Mouse (Mus musculus): ENCODE measurements around the gene Napepld.
"Not testable (repeated sequence)": the region's sequence is repeated elsewhere in the genome, so short reads cannot be mapped to it uniquely, and the experiment has no call there.

Gene Napepld

DNA sequence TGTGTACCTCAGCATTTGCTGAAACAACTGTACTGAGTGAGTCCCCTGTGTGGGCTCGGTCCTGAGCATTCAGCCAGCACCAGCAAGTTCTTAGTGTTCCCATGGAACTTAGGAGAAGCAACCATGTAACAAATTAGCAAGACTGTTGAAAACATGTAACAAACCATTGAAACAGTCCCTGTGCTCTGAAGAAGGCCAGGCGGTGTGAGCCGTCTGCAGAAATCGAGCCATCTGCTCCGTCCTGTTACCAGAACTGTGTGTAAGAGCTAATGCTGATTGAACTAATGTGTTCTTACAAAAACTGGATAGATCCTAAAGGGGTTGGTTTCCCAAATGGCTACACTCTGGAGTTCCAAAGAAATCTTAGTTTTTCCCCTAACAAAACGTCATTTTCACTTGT, 40.3 kb downstream of the Napepld start:
- DNase-seq = no peak

- DNase-seq = peak; percentile 76
Measured at GRCm38 (mm10) chr5:21658623-21659395, 42.4 kb downstream of the Napepld start.

DNA sequence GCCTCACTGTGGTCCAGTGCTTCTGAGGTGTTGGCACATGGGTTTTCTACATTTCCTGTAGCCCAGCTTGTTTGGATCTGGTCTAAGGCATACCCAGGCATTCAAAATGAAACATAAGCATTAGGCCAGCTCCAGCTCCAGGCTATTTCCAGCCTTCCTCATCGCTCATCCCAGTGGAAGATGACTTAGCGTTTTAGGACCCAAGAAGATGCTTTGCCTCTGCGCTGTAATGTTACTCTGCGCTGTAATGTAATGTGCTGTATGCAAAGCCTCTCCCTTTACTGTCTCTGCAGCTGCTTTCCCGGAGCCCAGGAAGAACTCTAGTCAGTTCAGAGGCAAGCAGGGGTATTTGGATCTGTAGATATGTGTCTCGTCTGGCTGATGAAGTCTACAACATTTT, 43.2 kb downstream of the Napepld start:
- DNase-seq = no peak

DNA sequence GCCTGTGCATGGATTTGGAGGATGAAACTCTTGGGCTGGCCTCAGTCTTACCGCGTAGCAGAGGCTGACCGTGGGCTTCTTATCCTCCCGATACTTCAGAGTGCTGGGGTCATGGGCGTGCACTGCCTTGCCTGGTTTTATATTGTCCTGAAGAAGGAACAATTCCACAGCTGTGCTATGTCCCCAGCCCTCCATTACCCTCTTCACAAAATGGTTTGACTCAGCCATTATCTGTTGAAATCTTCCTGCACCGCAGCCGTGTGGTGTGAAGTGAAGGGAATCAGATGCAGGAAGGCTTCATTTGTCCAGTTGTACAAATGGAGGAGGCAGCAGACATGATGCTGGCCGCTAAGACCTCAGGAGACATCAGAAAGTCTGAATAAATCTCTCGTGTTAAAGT, 44.3 kb downstream of the Napepld start:
- DNase-seq = no peak

DNA sequence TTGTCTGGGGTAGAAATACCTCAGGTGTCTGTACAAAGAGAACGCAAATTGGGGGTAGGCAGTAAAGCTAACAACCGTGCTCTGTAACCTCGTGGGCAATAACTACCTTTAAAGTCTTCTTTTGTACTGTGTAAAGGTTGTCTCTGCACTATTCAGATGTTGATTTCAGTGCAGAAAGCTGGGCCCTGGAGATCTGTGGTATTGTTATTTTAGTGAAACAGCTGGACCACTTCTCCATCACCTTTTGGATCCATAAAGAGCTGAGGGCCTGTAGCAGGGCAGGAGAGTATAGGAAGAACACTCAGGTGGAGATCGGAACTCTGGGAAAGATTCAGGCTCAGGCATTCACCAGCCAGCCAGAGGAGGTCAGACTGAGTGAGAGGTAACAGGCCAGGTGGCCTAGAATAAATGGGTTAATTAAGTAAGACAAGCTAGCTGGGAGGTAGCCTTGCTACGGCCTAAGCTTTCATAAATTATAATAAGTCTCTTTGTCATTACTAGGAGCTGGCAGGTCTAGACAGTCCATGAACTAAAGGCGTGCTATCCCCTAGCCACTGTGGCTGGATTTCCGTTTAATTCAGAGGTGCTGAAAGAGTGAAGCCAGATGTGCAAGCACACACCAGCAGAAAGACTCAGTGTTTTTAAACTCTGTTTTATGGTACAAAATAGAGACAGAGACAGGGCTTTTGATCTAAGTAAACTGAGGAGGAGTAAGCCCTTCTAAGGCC, 49.1 kb downstream of the Napepld start:
- no peak for DNase-seq

- no peak for DNase-seq
Measured at GRCm38 (mm10) chr5:21650736-21651135, 50.5 kb downstream of the Napepld start.

GRCm38 (mm10) chr5:21646133-21646491, 55.1 kb downstream of the Napepld start:
- no peak for DNase-seq

- DNase-seq = peak; percentile 85
Measured at GRCm38 (mm10) chr5:21645439-21646132, 55.6 kb downstream of the Napepld start, which contains the start of the genes Fbxl13 and Armc10. TSS of gene Fbxl13 (minus strand) at chr5:21645634. TSS of gene Armc10 (plus strand) at chr5:21645813.

DNA sequence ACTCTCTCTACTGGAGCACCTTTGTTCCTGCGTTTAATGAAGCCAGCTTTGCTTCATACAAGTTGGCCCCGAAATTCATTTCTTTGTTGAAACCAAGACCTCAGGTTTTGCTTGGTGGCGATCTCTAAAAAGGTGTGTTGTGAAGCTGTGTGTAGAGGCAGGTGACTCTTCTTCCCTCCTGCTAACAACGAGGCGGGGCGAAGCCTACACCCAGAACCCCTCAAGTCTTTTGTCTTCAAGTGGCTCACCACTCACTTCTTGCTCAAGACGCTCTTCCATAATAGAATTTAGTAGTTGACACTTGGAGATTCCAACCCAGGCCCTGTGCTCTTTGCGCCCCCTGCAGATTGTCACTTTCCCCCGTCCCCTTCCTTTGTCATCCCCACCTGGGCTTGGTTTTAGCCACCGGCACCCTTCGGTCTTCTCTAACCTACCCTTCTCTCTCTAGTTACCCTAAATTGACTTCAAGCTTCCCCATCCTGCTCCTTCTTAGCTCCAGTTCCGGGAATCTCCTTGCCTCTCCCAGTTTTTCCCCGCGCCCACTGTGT, 56.2 kb downstream of the Napepld start:
- no peak for DNase-seq

DNA sequence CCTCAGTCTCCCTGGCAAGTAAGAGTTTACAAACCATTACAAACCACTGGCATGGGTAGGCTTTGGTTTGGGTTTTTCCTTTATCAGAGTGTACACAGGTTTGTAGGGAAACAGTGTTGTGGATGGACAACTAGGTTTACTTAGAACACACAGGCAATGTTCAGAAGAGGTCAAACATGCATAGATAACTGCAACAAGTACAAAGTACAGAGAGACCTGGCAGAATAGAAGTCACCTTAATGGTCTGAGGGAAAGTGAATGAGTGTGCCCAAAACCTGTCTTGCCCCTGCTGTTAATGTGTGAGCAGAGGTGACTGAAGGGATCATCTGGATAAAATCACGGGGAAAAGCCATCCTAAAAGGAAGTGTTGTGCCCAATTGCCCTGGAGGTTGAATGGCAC, 57.6 kb downstream of the Napepld start:
- DNase-seq = no peak

GRCm38 (mm10) chr5:21640961-21641360, 60.2 kb downstream of the Napepld start:
- peak; percentile 70 for DNase-seq

- no peak for DNase-seq
Measured at GRCm38 (mm10) chr5:21625916-21626315, 75.3 kb downstream of the Napepld start.

- no peak for DNase-seq
Measured at GRCm38 (mm10) chr5:21616450-21617009, 84.7 kb downstream of the Napepld start.

GRCm38 (mm10) chr5:21614299-21614698, 86.9 kb downstream of the Napepld start:
- DNase-seq = not testable (repeated sequence)
